Mouse (Mus musculus): Measurements from ENCODE around the gene Ubqln3. TPM values are rescaled to one million over a fixed set of nuclear protein-coding genes. Genes with fewer than 3 reads are reported as not detected.

Ubqln3 gene
- total RNA-seq (2015): not detected in 2 replicates
- not detected in 2 replicates for total RNA-seq (2017)

GRCm38 (mm10) chr7:104143179-104143578 is at the start of gene Ubqln3:
Gene Ubqln3 (minus strand): TSS chr7:104143279.
- ATAC-seq (ENCODE audit: poor library complexity, severe bottlenecking): no peak

GRCm38 (mm10) chr7:104191275-104191674 is 48.2 kb upstream of the Ubqln3 start:
- peak; percentile 27; the same call in 1 of the 2 replicates for ATAC-seq (ENCODE audit: poor library complexity, severe bottlenecking)

GRCm38 (mm10) chr7:104183292-104183691 is 40.2 kb upstream of the Ubqln3 start, which contains the start of gene Olfr648:
Gene Olfr648 (minus strand): TSS chr7:104183392.
- no peak for ATAC-seq (ENCODE audit: poor library complexity, severe bottlenecking)

- no peak for ATAC-seq (ENCODE audit: poor library complexity, severe bottlenecking)
These were observed 36.0 kb upstream of the Ubqln3 start for GRCm38 (mm10) chr7:104179074-104179473.

- no peak for ATAC-seq (ENCODE audit: poor library complexity, severe bottlenecking)
These were observed 35.5 kb upstream of the Ubqln3 start for GRCm38 (mm10) chr7:104178422-104179054.

- ATAC-seq (ENCODE audit: poor library complexity, severe bottlenecking): no peak
These were observed 32.0 kb upstream of the Ubqln3 start for GRCm38 (mm10) chr7:104175085-104175484.

GRCm38 (mm10) chr7:104169634-104170204 is 26.6 kb upstream of the Ubqln3 start:
- ATAC-seq (ENCODE audit: poor library complexity, severe bottlenecking): peak; percentile 69

- ATAC-seq (ENCODE audit: poor library complexity, severe bottlenecking): peak; percentile 63
These were observed 24.0 kb upstream of the Ubqln3 start for GRCm38 (mm10) chr7:104167105-104167504.

GRCm38 (mm10) chr7:104150456-104150855 is 7.4 kb upstream of the Ubqln3 start, which contains the start of gene Ubqlnl:
Gene Ubqlnl (minus strand): TSS chr7:104150556.
- no peak for ATAC-seq (ENCODE audit: poor library complexity, severe bottlenecking)

GRCm38 (mm10) chr7:104137305-104137704 is 5.8 kb downstream of the Ubqln3 start, which contains the start of gene Olfr643:
Gene Olfr643 (minus strand): TSS chr7:104137405.
- no peak for ATAC-seq (ENCODE audit: poor library complexity, severe bottlenecking)

GRCm38 (mm10) chr7:104129726-104130125 is 13.4 kb downstream of the Ubqln3 start, which contains the start of gene Ubqln5:
Gene Ubqln5 (minus strand): TSS chr7:104129826.
- ATAC-seq (ENCODE audit: poor library complexity, severe bottlenecking): no peak

- ATAC-seq (ENCODE audit: poor library complexity, severe bottlenecking): no peak
These were observed 38.4 kb downstream of the Ubqln3 start, which contains the start of gene Olfr646 for GRCm38 (mm10) chr7:104104757-104104972. Gene Olfr646 (plus strand): TSS chr7:104104873.

GRCm38 (mm10) chr7:104103913-104104756 is 38.9 kb downstream of the Ubqln3 start:
- 0 out of 2 replicates have a peak, but pooled peaks have one; percentile 40 for ATAC-seq (ENCODE audit: poor library complexity, severe bottlenecking)

Other genes starting within 250 kb of the Ubqln3 start
- gene Olfr64, start 248.8 kb downstream of the Ubqln3 start, total RNA-seq (2015): not detected in 2 replicates
- not detected in 2 replicates for gene Olfr64, start 248.8 kb downstream of the Ubqln3 start, total RNA-seq (2017)
- gene Olfr65, start 239.8 kb downstream of the Ubqln3 start, total RNA-seq (2015): not detected in 2 replicates
- not detected in 2 replicates for gene Olfr65, start 239.8 kb downstream of the Ubqln3 start, total RNA-seq (2017)
- gene Olfr631, start 214.5 kb downstream of the Ubqln3 start, total RNA-seq (2015): not detected in 2 replicates
- gene Olfr631, start 214.5 kb downstream of the Ubqln3 start, total RNA-seq (2017): not detected in 2 replicates
- not detected in 2 replicates for gene Olfr632, start 208.9 kb downstream of the Ubqln3 start, total RNA-seq (2015)
- not detected in 2 replicates for gene Olfr632, start 208.9 kb downstream of the Ubqln3 start, total RNA-seq (2017)
- not detected in 2 replicates for gene Olfr633, start 198.8 kb downstream of the Ubqln3 start, total RNA-seq (2015)
- gene Olfr633, start 198.8 kb downstream of the Ubqln3 start, total RNA-seq (2017): not detected in 2 replicates
- gene Olfr635, start 172.1 kb downstream of the Ubqln3 start, total RNA-seq (2015): not detected in 2 replicates
- gene Olfr635, start 172.1 kb downstream of the Ubqln3 start, total RNA-seq (2017): not detected in 2 replicates
- not detected in 2 replicates for gene Olfr638, start 144.5 kb downstream of the Ubqln3 start, total RNA-seq (2015)
- gene Olfr638, start 144.5 kb downstream of the Ubqln3 start, total RNA-seq (2017): not detected in 2 replicates
- gene Olfr639, start 126.0 kb downstream of the Ubqln3 start, total RNA-seq (2015): not detected in 2 replicates
- gene Olfr639, start 126.0 kb downstream of the Ubqln3 start, total RNA-seq (2017): not detected in 2 replicates
- not detected in 2 replicates for gene Olfr640, start 117.7 kb downstream of the Ubqln3 start, total RNA-seq (2015)
- gene Olfr640, start 117.7 kb downstream of the Ubqln3 start, total RNA-seq (2017): not detected in 2 replicates
- gene Olfr641, start 107.8 kb downstream of the Ubqln3 start, total RNA-seq (2015): not detected in 2 replicates
- not detected in 2 replicates for gene Olfr641, start 107.8 kb downstream of the Ubqln3 start, total RNA-seq (2017)
- not detected in 2 replicates for gene Olfr642, start 90.6 kb downstream of the Ubqln3 start, total RNA-seq (2015)
- not detected in 2 replicates for gene Olfr642, start 90.6 kb downstream of the Ubqln3 start, total RNA-seq (2017)
- not detected in 2 replicates for gene 4930516K23Rik, start 81.8 kb downstream of the Ubqln3 start, total RNA-seq (2015)
- gene 4930516K23Rik, start 81.8 kb downstream of the Ubqln3 start, total RNA-seq (2017): 0.55 TPM in 1 of 2 replicates, not detected in the other
- not detected in 2 replicates for gene Olfr644, start 71.4 kb downstream of the Ubqln3 start, total RNA-seq (2015)
- gene Olfr644, start 71.4 kb downstream of the Ubqln3 start, total RNA-seq (2017): not detected in 2 replicates
- gene Olfr645, start 57.8 kb downstream of the Ubqln3 start, total RNA-seq (2015): not detected in 2 replicates
- gene Olfr645, start 57.8 kb downstream of the Ubqln3 start, total RNA-seq (2017): not detected in 2 replicates
- not detected in 2 replicates for gene Olfr646, start 38.4 kb downstream of the Ubqln3 start, total RNA-seq (2015)
- gene Olfr646, start 38.4 kb downstream of the Ubqln3 start, total RNA-seq (2017): not detected in 2 replicates
- not detected in 2 replicates for gene Ubqln5, start 13.5 kb downstream of the Ubqln3 start, total RNA-seq (2015)
- gene Ubqln5, start 13.5 kb downstream of the Ubqln3 start, total RNA-seq (2017): not detected in 2 replicates
- not detected in 2 replicates for gene Olfr643, start 5.9 kb downstream of the Ubqln3 start, total RNA-seq (2015)
- gene Olfr643, start 5.9 kb downstream of the Ubqln3 start, total RNA-seq (2017): not detected in 2 replicates
- gene Ubqlnl, start 7.3 kb upstream of the Ubqln3 start, total RNA-seq (2015): not detected in 2 replicates
- gene Ubqlnl, start 7.3 kb upstream of the Ubqln3 start, total RNA-seq (2017): not detected in 2 replicates
- gene Olfm5, start 21.6 kb upstream of the Ubqln3 start, total RNA-seq (2015): not detected in 2 replicates
- not detected in 2 replicates for gene Olfm5, start 21.6 kb upstream of the Ubqln3 start, total RNA-seq (2017)
- 0.16 and 0.38 TPM in 2 replicates for gene Olfr648, start 40.1 kb upstream of the Ubqln3 start, total RNA-seq (2015)
- 0.04 TPM in 1 of 2 replicates, not detected in the other for gene Olfr648, start 40.1 kb upstream of the Ubqln3 start, total RNA-seq (2017)
- not detected in 2 replicates for gene Olfr649, start 52.7 kb upstream of the Ubqln3 start, total RNA-seq (2015)
- not detected in 2 replicates for gene Olfr649, start 52.7 kb upstream of the Ubqln3 start, total RNA-seq (2017)
- 0.31 and 0.50 TPM in 2 replicates for gene Trim6, start 75.5 kb upstream of the Ubqln3 start, total RNA-seq (2015)
- gene Trim6, start 75.5 kb upstream of the Ubqln3 start, total RNA-seq (2017): 0.70 and 1.9 TPM in 2 replicates
- 21.2 and 22.8 TPM in 2 replicates for gene Trim34a, start 101.2 kb upstream of the Ubqln3 start, total RNA-seq (2015)
- 26.9 and 31.2 TPM in 2 replicates for gene Trim34a, start 101.2 kb upstream of the Ubqln3 start, total RNA-seq (2017)
- gene Trim5, start 144.8 kb upstream of the Ubqln3 start, total RNA-seq (2015): 12.2 and 13.9 TPM in 2 replicates
- 12.9 and 13.9 TPM in 2 replicates for gene Trim5, start 144.8 kb upstream of the Ubqln3 start, total RNA-seq (2017)
- 130 and 137 TPM in 2 replicates for gene Trim12a, start 172.2 kb upstream of the Ubqln3 start, total RNA-seq (2015)
- gene Trim12a, start 172.2 kb upstream of the Ubqln3 start, total RNA-seq (2017): 147 and 166 TPM in 2 replicates
- not detected in 2 replicates for gene Trim34b, start 186.2 kb upstream of the Ubqln3 start, total RNA-seq (2015)
- 0.98 TPM in 1 of 2 replicates, not detected in the other for gene Trim34b, start 186.2 kb upstream of the Ubqln3 start, total RNA-seq (2017)
- gene Trim12c, start 210.1 kb upstream of the Ubqln3 start, total RNA-seq (2015): 32.5 and 36.4 TPM in 2 replicates
- 51.5 and 51.8 TPM in 2 replicates for gene Trim12c, start 210.1 kb upstream of the Ubqln3 start, total RNA-seq (2017)
- gene Trim30b, start 226.6 kb upstream of the Ubqln3 start, total RNA-seq (2015): 20.5 and 28.5 TPM in 2 replicates
- gene Trim30b, start 226.6 kb upstream of the Ubqln3 start, total RNA-seq (2017): 18.2 and 23.0 TPM in 2 replicates